Mouse (Mus musculus) neural tube, embryonic 11.5 days (tissue): ENCODE results near the gene Cacul1. TPM values are rescaled to one million over a fixed set of nuclear protein-coding genes. Genes with fewer than 3 reads are reported as not detected.
A peak's percentile ranks its signal among the peaks of the same experiment; 100 is the strongest.
"Not testable (repeated sequence)": the region's sequence is repeated elsewhere in the genome, so short reads cannot be mapped to it uniquely, and the experiment has no call there.

Source experiments
- ATAC-seq: fragments of 200-750 bp; cut with Nextera tagmentation; 2 replicates; pipeline ENCODE4 v1.8.0; 2017; ENCODE audit warnings: moderate number of reproducible peaks, mild to moderate bottlenecking, moderate TSS enrichment, moderate library complexity; ENCODE audit not compliant: insufficient read depth, low FRiP score, low TSS enrichment
- DNase-seq: peaks from one replicate; pipeline ENCODE4 v3.0.0-alpha.2; 2015; ENCODE audit warnings: low spot score
- H3K27ac ChIP-seq: fragments of 300-500 bp; sonication (generic); 2 replicates; pipeline ENCODE4 v1.5.1; 2014; ENCODE audit warnings: low read depth, mild to moderate bottlenecking, low read length
- H3K27me3 ChIP-seq: fragments of 300-500 bp; sonication (generic); 2 replicates; pipeline ENCODE4 v1.6.1; 2014; ENCODE audit warnings: mild to moderate bottlenecking, low read length, mixed read lengths; ENCODE audit not compliant: control insufficient read depth, insufficient read depth
- H3K36me3 ChIP-seq: fragments of 300-500 bp; sonication (generic); 2 replicates; pipeline ENCODE4 v1.6.1; 2014; ENCODE audit warnings: mild to moderate bottlenecking, low read length, moderate library complexity, mixed read lengths; ENCODE audit not compliant: control insufficient read depth, insufficient read depth
- H3K4me1 ChIP-seq: fragments of 300-500 bp; sonication (generic); 2 replicates; pipeline ENCODE4 v1.6.1; 2014; ENCODE audit warnings: low read length, mixed read lengths; ENCODE audit not compliant: control insufficient read depth, insufficient read depth
- H3K4me2 ChIP-seq: fragments of 300-500 bp; sonication (generic); 2 replicates; pipeline ENCODE4 v1.6.1; 2014; ENCODE audit warnings: low read depth, mild to moderate bottlenecking, moderate library complexity
- H3K4me3 ChIP-seq: fragments of 300-500 bp; sonication (generic); 2 replicates; pipeline ENCODE4 v1.5.1; 2014; ENCODE audit warnings: low read depth, low read length
- H3K9ac ChIP-seq: fragments of 300-500 bp; sonication (generic); 2 replicates; pipeline ENCODE4 v1.6.1; 2014; ENCODE audit warnings: mild to moderate bottlenecking, low read length
- H3K9me3 ChIP-seq: fragments of 300-500 bp; sonication (generic); 2 replicates; pipeline ENCODE4 v1.6.1; 2016; ENCODE audit warnings: low read length; ENCODE audit not compliant: control insufficient read depth
- WGBS: fragments of 180-500 bp; shearing (Covaris S2); extraction: QIAGEN DNeasy Blood & Tissue Kit; methylation state at CpG from one replicate; pipeline ENCODE4 v1.1.7; 2014; 5-methylcytosine and 5-hydroxymethylcytosine counted together
- polyA plus RNA-seq: library from polyadenylated mRNA; unstranded; fragments of >200 nt; fragmentation: Nextera tagmentation; extraction: Ambion mirVana; gene quantifications from 2 replicates; pipeline ENCODE4 v1.2.1, GENCODE M21; 2014

Cacul1 gene
- 36.4 and 38.3 TPM in 2 replicates for polyA plus RNA-seq

GRCm38 (mm10) chr19:60580582-60581339 is at the start of gene Cacul1:
Gene Cacul1 (minus strand): TSS chr19:60581025.
- peak within 1 kb of the TSS; percentile 90 for H3K27ac ChIP-seq
- peak within 1 kb of the TSS; percentile 95 for H3K4me3 ChIP-seq
- peak within 1 kb of the TSS; percentile 89 for H3K9ac ChIP-seq
- ATAC-seq (peak; percentile 97), DNase-seq (peak; percentile 97)
- H3K9me3 ChIP-seq = no peaks in the 10 kb centered on the region
- H3K27me3 ChIP-seq = no peaks in the 10 kb centered on the region
- H3K4me2 ChIP-seq = peak within 1 kb of the TSS; percentile 69
- H3K4me1 ChIP-seq = peaks cover 9% of the 10 kb centered on the region; the same call in 1 of the 2 replicates
- H3K36me3 ChIP-seq = no peaks in the 10 kb centered on the region
- WGBS = under 1% methylated on average over 59 of the region's 64 CpGs

GRCm38 (mm10) chr19:60619420-60619819 is 38.6 kb upstream of the Cacul1 start:
- no peaks in the 10 kb centered on the region for H3K27me3 ChIP-seq
- WGBS = 76% methylated on average over 4 of the region's 4 CpGs
- no peaks in the 10 kb centered on the region for H3K36me3 ChIP-seq

GRCm38 (mm10) chr19:60617007-60617406 is 36.2 kb upstream of the Cacul1 start:
- Histone ChIP-seq H3K9ac (no peak overlapping the region), H3K36me3 (no peaks in the 10 kb centered on the region), H3K4me2 (no peak overlapping the region), H3K27me3 (no peaks in the 10 kb centered on the region), H3K9me3 (no peaks in the 10 kb centered on the region), H3K27ac (no peak overlapping the region), H3K4me1 (no peaks in the 10 kb centered on the region), H3K4me3 (no peak overlapping the region)
- DNase-seq (no peak), ATAC-seq (no peak)
- WGBS = 38% methylated on average over 1 of the region's 1 CpGs

More at GRCm38 (mm10) chr19:60619420-60619819, 38.6 kb upstream of the Cacul1 start:
- no peak overlapping the region for H3K9ac ChIP-seq
- H3K4me2 ChIP-seq = no peak overlapping the region
- no peaks in the 10 kb centered on the region for H3K9me3 ChIP-seq
- H3K4me3 ChIP-seq = no peak overlapping the region
- ATAC-seq (no peak), DNase-seq (no peak)
- H3K4me1 ChIP-seq = no peaks in the 10 kb centered on the region
- no peak overlapping the region for H3K27ac ChIP-seq

GRCm38 (mm10) chr19:60615470-60616200 is 34.8 kb upstream of the Cacul1 start:
- no peaks in the 10 kb centered on the region for H3K4me1 ChIP-seq
- no peaks in the 10 kb centered on the region for H3K27me3 ChIP-seq
- H3K27ac ChIP-seq = no peak overlapping the region
- no peaks in the 10 kb centered on the region for H3K9me3 ChIP-seq
- H3K4me2 ChIP-seq = no peak overlapping the region
- DNase-seq (no peak), ATAC-seq (no peak)
- H3K9ac ChIP-seq = no peak overlapping the region
- 80% methylated on average over 5 of the region's 5 CpGs for WGBS
- H3K36me3 ChIP-seq = no peaks in the 10 kb centered on the region
- no peak overlapping the region for H3K4me3 ChIP-seq

GRCm38 (mm10) chr19:60611525-60612215 is 30.8 kb upstream of the Cacul1 start:
- Histone ChIP-seq H3K27ac (no peak overlapping the region), H3K36me3 (no peaks in the 10 kb centered on the region), H3K4me1 (no peaks in the 10 kb centered on the region), H3K9me3 (no peaks in the 10 kb centered on the region), H3K27me3 (no peaks in the 10 kb centered on the region), H3K9ac (no peak overlapping the region), H3K4me3 (no peak overlapping the region), H3K4me2 (no peak overlapping the region)
- DNase-seq (peak; percentile 17), ATAC-seq (no peak)
- 45% methylated on average over 12 of the region's 12 CpGs for WGBS

- Histone ChIP-seq H3K9ac (no peak overlapping the region), H3K4me1 (no peaks in the 10 kb centered on the region), H3K9me3 (no peaks in the 10 kb centered on the region), H3K27ac (no peak overlapping the region), H3K36me3 (no peaks in the 10 kb centered on the region), H3K27me3 (no peaks in the 10 kb centered on the region), H3K4me3 (no peak overlapping the region), H3K4me2 (no peak overlapping the region)
- ATAC-seq (no peak), DNase-seq (no peak)
- 38% methylated on average over 5 of the region's 5 CpGs for WGBS
Measured at GRCm38 (mm10) chr19:60608766-60609165, 27.9 kb upstream of the Cacul1 start.

- H3K27me3 ChIP-seq = no peaks in the 10 kb centered on the region
- no peaks in the 10 kb centered on the region for H3K36me3 ChIP-seq
- DNase-seq (no peak), ATAC-seq (no peak)
- no peaks in the 10 kb centered on the region for H3K4me1 ChIP-seq
- no peaks in the 10 kb centered on the region for H3K9me3 ChIP-seq
- WGBS = 90% methylated on average over 3 of the region's 3 CpGs
- no peak overlapping the region for H3K4me2 ChIP-seq
- H3K27ac ChIP-seq = no peak overlapping the region
- H3K9ac ChIP-seq = no peak overlapping the region
- H3K4me3 ChIP-seq = no peak overlapping the region
Measured at GRCm38 (mm10) chr19:60603586-60603985, 22.8 kb upstream of the Cacul1 start.

GRCm38 (mm10) chr19:60602066-60602465 is 21.2 kb upstream of the Cacul1 start:
- 90% methylated on average over 1 of the region's 1 CpGs for WGBS
- not testable (repeated sequence) for H3K9me3 ChIP-seq

More at GRCm38 (mm10) chr19:60602066-60602465, 21.2 kb upstream of the Cacul1 start:
- not testable (repeated sequence) for ATAC-seq, H3K9ac ChIP-seq, H3K4me1 ChIP-seq, H3K4me3 ChIP-seq, H3K27ac ChIP-seq, DNase-seq, H3K27me3 ChIP-seq, H3K4me2 ChIP-seq, H3K36me3 ChIP-seq
